In the genomic region with DNA sequence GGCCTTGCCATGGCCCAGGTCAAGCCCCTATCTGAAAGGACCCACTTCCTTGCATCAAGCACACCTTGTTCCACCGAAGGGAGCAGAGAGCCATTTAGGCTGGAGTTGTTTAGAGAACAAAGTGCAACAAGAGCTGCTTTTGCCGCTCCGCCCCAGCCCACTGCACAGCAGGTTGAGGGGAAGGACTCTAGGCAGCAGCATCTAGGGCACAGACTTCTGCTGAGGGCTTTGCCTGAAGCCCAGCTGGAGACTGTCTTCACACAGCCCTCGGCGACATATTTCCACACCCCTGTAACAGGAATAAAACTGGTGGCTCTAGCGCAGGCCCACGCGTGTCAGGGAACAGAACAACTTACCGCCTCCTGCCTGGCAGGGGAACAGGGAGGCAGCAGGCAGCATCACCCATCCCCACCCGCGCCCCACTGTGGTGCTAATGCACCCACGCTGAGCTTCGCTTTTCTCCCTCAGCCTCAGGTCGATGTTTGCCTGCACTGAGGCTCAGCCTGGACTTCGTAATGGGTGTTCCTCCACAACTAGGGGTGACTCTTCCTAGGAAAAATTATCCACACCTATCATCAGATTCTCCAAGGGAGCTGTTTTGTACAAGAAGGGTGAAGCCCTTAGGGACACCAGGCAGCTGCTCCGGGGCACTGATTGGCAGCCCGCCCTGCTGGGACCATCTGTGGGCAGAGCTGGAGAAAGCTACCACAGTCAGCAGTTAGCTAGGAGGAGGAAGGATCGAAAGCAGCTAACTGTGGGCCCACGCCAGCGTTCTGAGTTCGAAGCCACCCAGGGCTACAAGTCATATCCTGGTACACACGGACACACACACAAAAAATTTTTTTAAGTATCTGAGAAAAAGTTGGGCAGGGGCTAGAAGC, we compare ENCODE assay signal across 8 mouse cellular contexts. TPM values are rescaled to one million over a fixed set of nuclear protein-coding genes. Genes with fewer than 3 reads are reported as not detected.
DNase-seq lines count a peak whose midpoint lies in the region; ATAC-seq lines count a peak whose summit lies in the region.

A gene (plus strand): TSS at position 10 of the 881 bp plus-strand sequence.
A gene (minus strand): TSS at position 20 of the 881 bp plus-strand sequence.

- ATAC-seq in hindbrain, embryonic 16.5 days = peak; percentile 19

- H3K9ac ChIP-seq in hindbrain, embryonic 16.5 days (ENCODE audit: low read depth, low read length) = peak within 1 kb of the TSS; percentile 98

- H3K36me3 ChIP-seq in forebrain, embryonic 10.5 days (replicated peaks) = peaks cover 71% of the 10 kb centered on the region
- H3K36me3 ChIP-seq in hindbrain, embryonic 16.5 days (ENCODE audit: control insufficient read depth, insufficient read depth, low read length) = peaks cover 14% of the 10 kb centered on the region

- 33% methylated on average over 22 of the region's 22 CpGs for WGBS in forebrain, embryonic 10.5 days
- WGBS in hindbrain, embryonic 16.5 days = 20% methylated on average over 22 of the region's 22 CpGs

- peaks cover 48% of the 10 kb centered on the region for H3K4me1 ChIP-seq in forebrain, embryonic 10.5 days
- H3K4me1 ChIP-seq in hindbrain, embryonic 16.5 days (ENCODE audit: control insufficient read depth, insufficient read depth, low read depth, low read length) = peaks cover 27% of the 10 kb centered on the region

- H3K9me3 ChIP-seq in forebrain, embryonic 10.5 days = no peaks in the 10 kb centered on the region
- no peaks in the 10 kb centered on the region for H3K9me3 ChIP-seq in hindbrain, embryonic 16.5 days (ENCODE audit: control insufficient read depth, low read length)

- peak; percentile 78 for DNase-seq in CD4-positive helper T cell, adult 2 months (ENCODE audit: low read depth, low spot score)
- peak; percentile 63 for DNase-seq in R1 (ENCODE audit: low read depth, low spot score)
- DNase-seq in forebrain, embryonic 10.5 days (ENCODE audit: extremely low spot score, low spot score) = peak; percentile 32
- DNase-seq in left cerebral cortex, adult 8-10 months (ENCODE audit: low spot score in 2 of 2) = peak; percentile 77 to 96
- DNase-seq in lung, postnatal 4 days = peak; percentile 68 to 81
- DNase-seq in right cerebral cortex, postnatal 25 days = peak; percentile 89
- no peak for DNase-seq in urinary bladder, postnatal 14 days (ENCODE audit: low spot score)

- H3K27me3 ChIP-seq in forebrain, embryonic 10.5 days (ENCODE audit: poor library complexity, severe bottlenecking) = no peaks in the 10 kb centered on the region
- H3K27me3 ChIP-seq in hindbrain, embryonic 16.5 days (replicated peaks; ENCODE audit: control insufficient read depth, insufficient read depth, low read length) = no peaks in the 10 kb centered on the region

- peak within 1 kb of the TSS; percentile 99 for H3K27ac ChIP-seq in forebrain, embryonic 10.5 days
- H3K27ac ChIP-seq in hindbrain, embryonic 16.5 days (ENCODE audit: low read depth, low read length) = peak within 1 kb of the TSS; percentile 91

- H3K4me2 ChIP-seq in hindbrain, embryonic 16.5 days (ENCODE audit: low read length) = peak within 1 kb of the TSS; percentile 85

- peak within 1 kb of the TSS; percentile 88 for H3K4me3 ChIP-seq in forebrain, embryonic 10.5 days
- peak within 1 kb of the TSS; percentile 86 for H3K4me3 ChIP-seq in hindbrain, embryonic 16.5 days (ENCODE audit: low read length)

RNA-seq across cellular contexts. Expression of the first gene that starts in this region (rescaled TPM):
- 0.82 TPM in 1 of 2 replicates, not detected in the other for polyA plus RNA-seq in forebrain, embryonic 10.5 days (2016; fragmentation: Nextera tagmentation; extraction: Ambion mirVana)
- not detected in 2 replicates for polyA plus RNA-seq in hindbrain, embryonic 16.5 days (2015; fragmentation: Nextera tagmentation; extraction: Ambion mirVana)
- 1 to 10 TPM in 1 of 4 experiments, not detected in 3; 1.7 TPM for total RNA-seq in left cerebral cortex, adult 8-10 months (2022)

RNA-seq across cellular contexts. Expression of the second gene that starts in this region (rescaled TPM):
- polyA plus RNA-seq in forebrain, embryonic 10.5 days (2016; fragmentation: Nextera tagmentation; extraction: Ambion mirVana) = 364 and 375 TPM in 2 replicates
- 142 and 161 TPM in 2 replicates for polyA plus RNA-seq in hindbrain, embryonic 16.5 days (2015; fragmentation: Nextera tagmentation; extraction: Ambion mirVana)
- total RNA-seq in left cerebral cortex, adult 8-10 months (2022) = 10 to 100 TPM; 79.3 to 90.2 (median 86.9) TPM
